Mouse (Mus musculus) forebrain, postnatal 0 days (tissue): ENCODE data around the gene Eme2. TPM values are rescaled to one million over a fixed set of nuclear protein-coding genes. Genes with fewer than 3 reads are reported as not detected.
A peak's percentile ranks its signal among the peaks of the same experiment; 100 is the strongest.

Source experiments
- ATAC-seq: fragments of 200-750 bp; cut with Nextera tagmentation; 2 replicates; pipeline ENCODE4 v1.8.0; 2017; ENCODE audit warnings: mild to moderate bottlenecking, moderate library complexity
- DNase-seq: peaks from one replicate; pipeline ENCODE4 v3.0.0-alpha.2; 2015
- H3K27ac ChIP-seq: fragments of 300-500 bp; sonication (generic); 2 replicates; pipeline ENCODE4 v1.5.1; 2014; ENCODE audit warnings: low read depth, mild to moderate bottlenecking, antibody characterized with exemption, low read length, moderate library complexity, mixed read lengths
- H3K27me3 ChIP-seq: fragments of 300-500 bp; sonication (generic); 2 replicates; pipeline ENCODE4 v1.6.1; 2014; ENCODE audit warnings: mild to moderate bottlenecking, low read length, mixed read lengths; ENCODE audit not compliant: insufficient read depth
- H3K36me3 ChIP-seq: fragments of 300-500 bp; sonication (generic); 2 replicates; pipeline ENCODE4 v1.6.1; 2014; ENCODE audit warnings: mild to moderate bottlenecking, moderate library complexity; ENCODE audit not compliant: insufficient read depth
- H3K4me1 ChIP-seq: fragments of 300-500 bp; sonication (generic); 2 replicates; pipeline ENCODE4 v1.6.1; 2014; ENCODE audit warnings: antibody characterized with exemption; ENCODE audit not compliant: insufficient read depth
- H3K4me2 ChIP-seq: fragments of 300-500 bp; sonication (generic); 2 replicates; pipeline ENCODE4 v1.6.1; 2014; ENCODE audit warnings: low read depth, mild to moderate bottlenecking, moderate library complexity
- H3K4me3 ChIP-seq: fragments of 300-500 bp; sonication (generic); 2 replicates; pipeline ENCODE4 v1.5.1; 2014; ENCODE audit warnings: low read depth, low read length, mixed read lengths
- H3K9ac ChIP-seq: fragments of 300-500 bp; sonication (generic); 2 replicates; pipeline ENCODE4 v1.6.1; 2014; ENCODE audit warnings: mild to moderate bottlenecking
- H3K9me3 ChIP-seq: fragments of 300-500 bp; sonication (generic); 2 replicates; pipeline ENCODE4 v1.6.1; 2016; ENCODE audit warnings: low read length
- CTCF ChIP-seq: sonication (generic); IDR thresholded peaks from 2 replicates; pipeline ENCODE4 v1.5.1; 2016; ENCODE audit warnings: antibody characterized with exemption, control low read depth, low read depth
- whole genome bisulfite sequencing: fragments of 180-500 bp; shearing (Covaris S2); extraction: QIAGEN DNeasy Blood & Tissue Kit; methylation state at CpG from one replicate; pipeline ENCODE4 v1.1.7; 2014; 5-methylcytosine and 5-hydroxymethylcytosine counted together
- polyA plus RNA-seq: library from polyadenylated mRNA; unstranded; fragments of >200 nt; fragmentation: Nextera tagmentation; extraction: Ambion mirVana; gene quantifications from 2 replicates; pipeline ENCODE4 v1.2.1, GENCODE M21; 2015
- total RNA-seq: library from RNA; depleted of rRNA; stranded (reverse); fragments of >200 nt; gene quantifications from 2 replicates; pipeline ENCODE4 v1.2.3, GENCODE M21; 2014

The Eme2 gene
- total and polyA plus RNA-seq, 2 experiments from 2014 or later: 17.9 to 35.6 TPM

GRCm38 (mm10) chr17:24873695-24874404 lies 21.0 kb downstream of the Eme2 start:
- H3K27me3 ChIP-seq: no peaks in the 10 kb centered on the region
- no peak for TF ChIP-seq CTCF
- DNase-seq: no peak
- H3K4me1 ChIP-seq: no peaks in the 10 kb centered on the region
- no peaks in the 10 kb centered on the region for H3K9me3 ChIP-seq
- no peak overlapping the region for H3K4me3 ChIP-seq
- no peak for ATAC-seq
- no peak overlapping the region for H3K27ac ChIP-seq
- no peak overlapping the region for H3K4me2 ChIP-seq
- no peaks in the 10 kb centered on the region for H3K36me3 ChIP-seq
- 40% methylated on average over 4 of the region's 4 CpGs for WGBS
- no peak overlapping the region for H3K9ac ChIP-seq

- Histone ChIP-seq H3K9me3 (no peaks in the 10 kb centered on the region), H3K4me2 (no peak overlapping the region), H3K4me1 (no peaks in the 10 kb centered on the region), H3K4me3 (no peak overlapping the region), H3K9ac (no peak overlapping the region), H3K27ac (no peak overlapping the region), H3K36me3 (peaks cover 17% of the 10 kb centered on the region; the same call in 1 of the 2 replicates), H3K27me3 (no peaks in the 10 kb centered on the region)
- ATAC-seq (no peak), DNase-seq (no peak)
- no peak for TF ChIP-seq CTCF
- WGBS: 94% methylated on average over 10 of the region's 10 CpGs
Observed at GRCm38 (mm10) chr17:24867914-24868313, 27.0 kb downstream of the Eme2 start.

- no peak for ATAC-seq
- WGBS: 91% methylated on average over 8 of the region's 8 CpGs
Observed at GRCm38 (mm10) chr17:24865776-24866175, 29.1 kb downstream of the Eme2 start, which contains the start of gene Igfals. Igfals (plus strand) TSS chr17:24865997.

GRCm38 (mm10) chr17:24861785-24862184 lies 33.1 kb downstream of the Eme2 start:
- Histone ChIP-seq H3K36me3 (peaks cover 49% of the 10 kb centered on the region), H3K27ac (no peak overlapping the region), H3K4me3 (no peak overlapping the region), H3K9me3 (no peaks in the 10 kb centered on the region), H3K27me3 (no peaks in the 10 kb centered on the region), H3K9ac (no peak overlapping the region), H3K4me2 (no peak overlapping the region), H3K4me1 (no peaks in the 10 kb centered on the region)
- 96% methylated on average over 3 of the region's 3 CpGs for WGBS
- no peak for ATAC-seq
- TF ChIP-seq CTCF: no peak
- no peak for DNase-seq

More at GRCm38 (mm10) chr17:24865776-24866175, 29.1 kb downstream of the Eme2 start, which contains the start of gene Igfals:
- Histone ChIP-seq H3K4me1 (no peaks in the 10 kb centered on the region), H3K9me3 (no peaks in the 10 kb centered on the region), H3K27me3 (no peaks in the 10 kb centered on the region), H3K4me3 (no peak within 1 kb of the TSS), H3K27ac (no peak within 1 kb of the TSS), H3K9ac (no peak within 1 kb of the TSS), H3K36me3 (peaks cover 35% of the 10 kb centered on the region), H3K4me2 (no peak within 1 kb of the TSS)
- TF ChIP-seq CTCF: no peak
- no peak for DNase-seq

- Histone ChIP-seq H3K27me3 (no peaks in the 10 kb centered on the region), H3K9me3 (no peaks in the 10 kb centered on the region), H3K4me1 (no peaks in the 10 kb centered on the region), H3K27ac (no peak overlapping the region), H3K36me3 (peaks cover 64% of the 10 kb centered on the region), H3K4me3 (no peak overlapping the region), H3K9ac (no peak overlapping the region), H3K4me2 (no peak overlapping the region)
- WGBS: 90% methylated on average over 8 of the region's 8 CpGs
- no peak for DNase-seq
- no peak for TF ChIP-seq CTCF
- ATAC-seq: no peak
Observed at GRCm38 (mm10) chr17:24860076-24860475, 34.8 kb downstream of the Eme2 start.

DNA sequence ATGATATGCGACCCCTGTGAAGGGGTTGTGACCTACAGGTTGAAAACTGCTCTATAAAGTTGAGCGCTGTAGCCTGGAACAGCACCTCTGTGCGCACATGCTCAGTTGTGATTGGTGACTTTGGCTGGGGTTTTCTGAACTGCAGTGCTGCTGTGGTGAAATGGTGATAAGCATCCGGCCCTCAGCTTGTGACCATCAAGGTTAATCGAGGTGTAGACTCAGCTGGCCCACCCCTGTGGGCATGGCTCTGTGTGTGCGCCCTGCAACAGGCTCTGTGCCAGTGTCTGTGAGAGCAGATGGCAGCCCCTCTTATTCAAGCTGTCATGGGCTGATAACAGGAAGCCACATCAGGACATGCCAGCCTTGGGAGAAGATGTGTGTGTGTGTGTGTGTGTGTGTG lies 35.9 kb downstream of the Eme2 start:
- Histone ChIP-seq H3K27ac (no peak overlapping the region), H3K36me3 (peaks cover 65% of the 10 kb centered on the region), H3K9ac (no peak overlapping the region), H3K9me3 (no peaks in the 10 kb centered on the region), H3K4me2 (no peak overlapping the region), H3K4me3 (no peak overlapping the region), H3K4me1 (no peaks in the 10 kb centered on the region), H3K27me3 (no peaks in the 10 kb centered on the region)
- DNase-seq (no peak), ATAC-seq (peak; percentile 61)
- 78% methylated on average over 6 of the region's 6 CpGs for WGBS
- TF ChIP-seq CTCF: no peak

- no peak overlapping the region for H3K4me2 ChIP-seq
- peaks cover 64% of the 10 kb centered on the region for H3K36me3 ChIP-seq
- no peak for ATAC-seq
Observed at GRCm38 (mm10) chr17:24857831-24858470, 36.9 kb downstream of the Eme2 start.

More at GRCm38 (mm10) chr17:24857831-24858470, 36.9 kb downstream of the Eme2 start:
- Histone ChIP-seq H3K27ac (no peak overlapping the region), H3K4me3 (no peak overlapping the region), H3K27me3 (no peaks in the 10 kb centered on the region), H3K9me3 (no peaks in the 10 kb centered on the region), H3K9ac (no peak overlapping the region), H3K4me1 (no peaks in the 10 kb centered on the region)
- TF ChIP-seq CTCF: no peak
- DNase-seq: no peak
- WGBS: 89% methylated on average over 8 of the region's 8 CpGs
